Mouse (Mus musculus) heart, postnatal 10 days (tissue): ENCODE results near the gene Pakap. TPM values are rescaled to one million over a fixed set of nuclear protein-coding genes. Genes with fewer than 3 reads are reported as not detected.
A peak's percentile ranks its signal among the peaks of the same experiment; 100 is the strongest.

ENCODE experiments used
- DNase-seq, 2 experiments: peaks; one replicate each; pipeline ENCODE4 v3.0.0; 2021
- intact Hi-C: fragments of 180-260 bp; cut with DNase I; formaldehyde crosslinking; loops from one replicate; pipeline ENCODE4 v1.15.1; 2025
- total RNA-seq, 2 experiments: library from RNA; stranded (reverse); gene quantifications; 2 replicates each; pipeline ENCODE4 v1.2.3; 2021

The Pakap gene
- total RNA-seq, 2 experiments from 2014 or later, result 60.6 to 62.1 TPM

GRCm38 (mm10) chr4:57751054-57751453, 183.1 kb downstream of the Pakap start:
- no peak for DNase-seq
- intact Hi-C loops, result no loop called here

- intact Hi-C loops, result no loop called here
- DNase-seq, result no peak
Observed at GRCm38 (mm10) chr4:57751566-57751965, 183.6 kb downstream of the Pakap start.

DNA sequence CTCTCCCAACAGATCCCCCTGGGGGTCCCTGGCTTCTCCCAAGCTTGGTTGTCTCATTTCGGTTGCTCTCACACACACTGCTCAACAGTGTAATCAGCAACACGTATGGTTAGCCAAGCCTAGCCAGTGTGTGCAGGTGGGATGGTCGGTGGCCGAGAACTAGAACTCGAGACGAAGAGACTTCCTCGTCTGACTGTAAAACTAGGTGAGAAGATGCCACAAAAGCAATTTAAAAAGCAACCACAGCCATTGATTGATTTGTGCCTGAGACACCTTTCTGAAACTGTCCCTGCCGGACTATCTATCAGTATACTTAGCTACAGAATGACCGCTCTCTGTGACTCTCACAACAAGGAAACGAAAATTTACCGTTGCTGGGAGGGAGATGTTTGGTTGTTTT, 187.1 kb downstream of the Pakap start:
- no peak for DNase-seq
- intact Hi-C loops, result no loop called here

GRCm38 (mm10) chr4:57757997-57758396, 190.0 kb downstream of the Pakap start:
- intact Hi-C loops, result no loop called here

DNA sequence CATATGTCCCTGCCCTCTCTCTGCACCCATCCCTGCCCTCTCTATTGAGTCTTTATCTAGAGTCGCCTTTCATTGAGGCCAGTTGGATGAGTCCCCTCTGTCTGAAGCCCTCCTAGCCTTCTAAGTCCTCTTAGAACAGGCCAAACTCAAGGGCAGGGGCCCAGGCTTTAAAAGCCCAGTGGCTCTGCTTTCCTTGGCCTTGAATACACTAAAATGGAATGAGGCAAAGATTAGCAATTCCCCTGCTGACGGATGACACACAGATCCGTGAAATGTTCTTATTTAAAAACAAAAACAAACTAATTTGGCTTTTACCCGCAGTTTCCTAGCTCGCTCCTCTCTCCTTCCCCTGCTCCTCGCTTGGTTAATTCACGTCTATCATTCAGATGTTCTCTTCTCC, 194.4 kb downstream of the Pakap start:
- peak; percentile 36 to 45 for DNase-seq
- intact Hi-C loops, result no loop called here

More at GRCm38 (mm10) chr4:57757997-57758396, 190.0 kb downstream of the Pakap start:
- DNase-seq, result peak in 1 of 2 experiments; percentile 28

GRCm38 (mm10) chr4:57764392-57764791, 196.4 kb downstream of the Pakap start:
- intact Hi-C loops, result no loop called here
- peak; percentile 50 to 62 for DNase-seq

- peak in 1 of 2 experiments; percentile 23 for DNase-seq
- intact Hi-C loops, result no loop called here
Observed at GRCm38 (mm10) chr4:57764926-57765325, 196.9 kb downstream of the Pakap start.

DNA sequence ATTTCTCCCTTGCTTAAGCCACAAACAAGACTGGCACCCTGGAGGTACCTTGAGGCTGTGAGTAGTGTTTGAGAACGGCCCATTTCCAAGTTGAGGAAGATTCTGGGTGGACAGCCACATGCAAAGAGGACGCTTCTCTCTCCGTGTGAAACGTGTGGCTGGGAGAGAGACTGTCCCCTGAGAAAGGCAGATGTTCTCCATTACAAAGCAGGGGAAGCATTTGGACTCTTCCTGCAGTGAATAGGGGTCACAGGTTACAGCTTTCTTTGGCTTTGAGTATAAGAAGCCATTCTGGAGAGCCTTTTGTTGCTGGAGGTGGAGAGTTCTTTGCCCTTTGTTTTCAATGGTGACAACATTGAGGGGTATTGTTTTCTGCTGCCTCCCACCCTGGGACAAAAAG, 197.8 kb downstream of the Pakap start:
- intact Hi-C loops, result no loop called here
- no peak for DNase-seq

DNA sequence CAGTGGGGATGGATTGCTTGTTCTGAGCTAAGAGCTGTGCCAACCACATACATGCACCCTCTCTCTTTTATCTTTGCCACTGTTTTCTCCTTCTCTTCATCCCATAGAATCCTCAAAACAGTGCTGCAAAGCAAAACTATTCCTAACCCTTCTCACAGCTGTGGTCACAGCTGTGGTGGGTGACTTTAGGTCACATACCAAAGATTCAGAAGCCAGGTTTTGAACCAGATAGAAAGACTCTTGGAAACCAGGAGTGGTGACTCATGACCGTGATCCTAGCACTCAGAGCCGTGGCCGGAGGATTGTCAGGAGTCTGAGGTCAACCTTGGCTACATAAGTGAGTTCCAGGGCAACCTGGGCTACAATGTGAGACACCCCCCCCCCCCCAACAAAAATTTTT, 201.0 kb downstream of the Pakap start:
- intact Hi-C loops, result no loop called here
- DNase-seq, result no peak

DNA sequence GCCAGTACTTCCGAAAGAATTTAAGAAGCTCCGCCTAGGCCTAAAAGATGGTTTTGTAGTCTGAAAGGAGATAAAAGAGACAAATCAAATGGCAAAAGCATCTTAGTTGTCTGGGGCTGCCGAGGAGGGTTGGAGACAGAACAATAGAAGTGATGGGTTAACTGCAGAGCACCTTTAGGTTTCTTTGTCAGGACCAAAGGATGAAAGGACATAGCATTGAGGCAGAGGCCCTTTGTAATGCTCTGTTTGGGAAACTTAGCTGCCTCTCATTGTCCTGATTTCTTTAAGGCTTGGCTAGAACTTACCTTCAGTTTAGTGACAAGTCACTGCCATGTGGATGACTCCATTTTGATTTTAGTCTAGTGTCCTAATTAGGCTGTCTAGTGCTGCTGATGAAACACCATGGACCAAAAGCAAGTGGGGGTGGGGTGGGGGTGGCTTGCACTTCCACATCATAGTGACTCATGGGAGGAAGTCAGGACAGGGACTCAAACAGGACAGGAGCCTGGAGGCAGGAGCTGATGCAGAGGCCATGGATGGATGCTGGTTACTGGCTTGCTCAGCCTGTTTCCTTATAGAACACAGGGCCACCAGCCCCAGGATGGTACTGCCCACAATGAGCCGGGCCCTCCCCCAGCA, 202.3 kb downstream of the Pakap start:
- no peak for DNase-seq
- intact Hi-C loops, result no loop called here

DNA sequence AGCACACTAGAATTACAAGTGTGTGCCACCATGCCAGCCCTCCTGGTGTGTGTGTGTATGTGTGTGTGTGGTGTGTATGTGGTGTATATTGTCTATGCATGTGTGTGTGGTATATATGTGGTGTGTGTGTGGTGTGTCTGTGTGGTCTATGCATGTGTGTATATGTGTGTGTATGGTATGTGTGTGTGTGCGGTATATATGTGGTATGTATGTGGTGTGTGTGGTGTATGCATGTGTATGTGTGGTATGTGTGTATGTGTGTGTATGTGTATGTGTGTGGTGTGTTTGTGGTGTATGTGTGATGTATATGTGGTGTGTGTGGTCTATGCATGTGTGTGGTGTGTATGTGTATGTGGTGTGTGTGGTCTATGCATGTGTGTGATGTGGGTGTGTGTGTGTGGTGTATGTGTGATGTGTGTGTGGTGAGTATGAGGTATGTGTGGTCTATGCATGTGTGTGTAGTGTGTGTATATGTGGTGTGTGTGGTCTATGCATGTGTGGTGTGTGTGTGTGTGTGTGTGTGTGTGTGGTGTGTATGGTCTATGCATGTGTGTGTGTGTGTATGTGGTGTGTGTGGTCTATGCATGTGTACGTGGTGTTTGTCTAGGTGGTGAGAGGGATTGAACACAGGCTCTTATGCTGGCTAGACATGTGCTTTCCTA, 203.7 kb downstream of the Pakap start:
- DNase-seq, result no peak
- intact Hi-C loops, result no loop called here

DNA sequence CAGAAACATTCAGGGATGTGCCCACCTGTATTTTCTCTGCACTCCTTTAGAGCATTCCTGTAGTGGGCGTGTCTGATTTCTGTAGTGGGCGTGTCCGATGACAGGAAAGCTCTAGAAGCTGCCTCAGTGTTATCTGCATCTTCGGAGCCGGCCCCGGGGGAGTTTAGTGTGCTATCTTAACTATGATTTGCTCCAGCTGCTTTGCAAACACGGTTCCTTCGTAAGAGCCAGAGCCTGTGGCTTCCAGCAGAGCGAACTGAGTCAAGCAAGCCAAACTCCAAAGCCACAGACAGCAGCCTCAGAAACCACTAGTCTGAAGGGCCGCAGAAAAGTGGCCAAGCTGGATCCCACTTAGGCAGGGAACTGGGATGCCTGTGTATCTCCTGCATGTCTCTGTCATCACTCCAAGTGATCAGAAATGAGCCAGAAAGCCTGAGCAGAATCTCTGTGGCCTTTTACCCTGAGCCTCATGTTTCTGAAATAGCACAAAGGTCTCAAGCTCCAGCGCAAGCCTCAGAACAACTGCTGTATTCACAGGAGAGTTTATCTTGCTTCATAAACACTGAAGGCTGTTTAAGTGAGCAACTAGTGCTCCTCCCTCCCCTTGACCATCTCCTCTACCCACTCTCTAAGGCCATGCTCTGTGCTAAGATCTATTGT, 205.0 kb downstream of the Pakap start:
- peak; percentile 59 to 68 for DNase-seq
- intact Hi-C loops, result no loop called here

DNA sequence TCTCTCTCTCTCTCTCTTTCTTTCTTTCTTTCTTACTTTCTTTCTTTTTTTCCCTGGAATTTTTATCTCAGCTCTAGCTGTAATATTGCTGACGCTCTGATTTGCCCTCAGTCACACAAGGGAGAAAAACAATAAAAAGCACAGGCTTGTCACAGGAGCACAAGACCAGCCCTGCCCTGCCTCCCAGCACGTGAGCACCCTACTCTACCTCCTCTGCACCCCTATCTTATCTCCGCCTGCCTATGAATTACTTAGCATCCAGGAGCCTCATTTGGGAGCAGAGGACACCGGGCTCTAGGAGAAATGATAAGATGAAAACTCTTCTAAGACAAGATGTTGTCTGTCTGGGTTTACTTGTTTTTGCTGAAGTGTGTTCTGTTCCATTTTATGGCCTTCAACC, 206.5 kb downstream of the Pakap start:
- no peak for DNase-seq
- intact Hi-C loops, result no loop called here

- intact Hi-C loops, result no loop called here
- no peak for DNase-seq
Observed at GRCm38 (mm10) chr4:57775582-57775981, 207.6 kb downstream of the Pakap start.

DNA sequence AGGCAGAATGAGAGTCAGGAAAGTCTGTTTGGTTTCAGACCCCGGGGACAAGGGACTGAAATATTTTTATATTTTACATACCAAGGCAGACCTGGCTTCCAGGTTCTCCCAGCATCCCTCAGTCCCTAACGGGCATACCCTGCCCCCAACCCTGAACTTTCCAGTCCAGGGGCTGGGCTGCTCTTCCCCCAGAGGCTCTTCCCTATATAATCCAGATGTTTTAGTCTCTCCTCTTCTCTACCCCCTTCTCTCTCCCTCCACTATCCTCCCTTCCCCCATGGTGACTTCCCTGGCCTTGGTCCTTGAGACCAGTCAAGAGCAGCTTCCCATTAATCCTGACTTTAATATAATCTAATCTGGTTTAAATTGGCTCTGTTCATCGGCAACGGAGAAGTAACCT, 212.4 kb downstream of the Pakap start:
- no peak for DNase-seq
- intact Hi-C loops, result no loop called here

DNA sequence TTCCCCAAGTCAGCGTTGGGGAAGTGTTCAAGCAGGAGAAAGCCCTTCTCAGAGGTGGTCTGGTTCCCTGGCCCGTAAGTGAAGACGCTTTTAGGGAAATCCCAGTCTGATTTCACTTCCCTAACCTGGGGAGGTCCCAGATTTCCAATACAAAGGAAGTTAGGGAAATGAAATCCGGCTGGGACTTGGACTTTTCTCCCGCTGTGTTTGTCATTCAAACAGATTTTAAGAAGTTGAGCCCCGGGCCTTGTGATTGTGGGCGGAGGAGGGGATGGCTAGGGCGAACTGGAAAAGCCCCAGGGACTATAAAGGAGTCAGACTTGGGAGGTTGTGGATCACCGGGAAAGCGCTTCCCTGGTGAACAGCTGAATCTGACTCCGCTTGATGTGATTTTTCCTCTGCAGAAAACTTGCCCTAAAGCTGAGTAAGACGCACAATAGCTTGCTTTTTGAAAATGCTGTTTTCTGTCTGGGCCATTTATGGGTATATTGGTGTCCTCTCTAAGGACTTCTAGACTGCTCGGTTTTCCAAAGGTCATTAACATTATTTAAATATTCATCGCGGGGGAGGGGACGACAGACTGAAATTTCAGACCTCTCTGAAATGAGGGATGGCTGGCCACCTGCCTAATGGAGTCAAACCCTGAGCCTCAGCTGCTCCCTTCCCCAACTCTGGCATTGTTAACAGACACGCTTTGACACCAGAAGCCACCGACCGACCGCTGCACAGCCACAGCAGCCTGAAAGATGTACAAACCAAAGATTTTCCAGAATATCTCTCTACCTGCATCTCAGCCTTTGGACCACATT, 213.1 kb downstream of the Pakap start:
- intact Hi-C loops, result no loop called here
- no peak for DNase-seq

- intact Hi-C loops, result loop anchor here (1.0 to 2.0 kb wide), 4 partner anchors 15 to 109 kb away; no protein-coding TSS in a partner anchor
- DNase-seq, result peak; percentile 77 to 82
Observed at GRCm38 (mm10) chr4:57781994-57782393, 214.0 kb downstream of the Pakap start.

GRCm38 (mm10) chr4:57782549-57783390, 214.8 kb downstream of the Pakap start:
- intact Hi-C loops, result loop anchor here (1.0 to 2.0 kb wide), 4 partner anchors 14 to 109 kb away; no protein-coding TSS in a partner anchor
- peak; percentile 45 for DNase-seq

DNA sequence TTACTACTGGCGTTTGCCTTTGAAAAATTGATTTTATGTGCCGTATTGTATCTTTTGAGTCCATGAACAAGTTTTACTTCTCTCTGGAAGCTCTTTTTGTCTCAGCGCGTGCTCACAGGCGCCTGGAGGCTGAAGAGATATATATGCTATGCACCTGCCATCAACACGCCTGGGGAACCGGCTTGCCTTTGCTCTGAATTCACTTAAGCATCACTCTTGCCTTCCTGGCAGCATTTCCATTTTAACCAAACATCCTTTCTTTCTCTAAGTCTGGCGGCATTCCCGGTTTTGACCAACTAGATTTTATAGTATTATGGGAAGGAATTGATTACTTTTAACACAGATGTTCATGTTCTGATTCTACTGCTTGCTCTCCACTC, 215.4 kb downstream of the Pakap start:
- DNase-seq, result no peak
- intact Hi-C loops, result loop anchor here (2.0 kb wide), 3 partner anchors 13 to 97 kb away; no protein-coding TSS in a partner anchor
